Mouse (Mus musculus) brain, adult 2 months (tissue): Measurements from ENCODE around the gene Prg3.

Experiments
- DNase-seq: peaks from one replicate; pipeline ENCODE4 v3.0.0; 2011; ENCODE audit warnings: low read depth, low spot score

Gene Prg3

DNA sequence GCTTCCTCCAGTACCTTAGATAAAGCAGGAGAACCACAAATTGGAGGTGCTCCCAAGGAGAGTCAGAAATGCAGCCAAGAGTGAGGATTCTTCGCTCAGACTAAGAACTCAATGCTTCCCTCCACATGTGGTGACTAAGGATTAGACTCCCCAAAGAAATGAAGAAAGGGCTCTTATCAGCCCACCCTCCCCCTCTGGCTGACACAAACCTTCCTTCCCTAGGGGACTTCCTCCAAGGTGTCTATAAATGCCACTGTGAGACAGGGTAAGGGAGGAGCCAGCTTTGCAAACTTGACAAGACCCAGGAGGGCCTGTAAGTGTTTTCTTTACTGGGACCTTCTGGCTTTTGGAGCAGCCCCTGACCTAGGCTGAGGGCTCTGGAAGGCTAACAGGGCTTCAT, 7.8 kb upstream of the Prg3 start, which contains the start of gene Prg2:
Gene Prg2 (plus strand): TSS at position 274 of the 400 bp plus-strand sequence.
- DNase-seq, result no peak

DNA sequence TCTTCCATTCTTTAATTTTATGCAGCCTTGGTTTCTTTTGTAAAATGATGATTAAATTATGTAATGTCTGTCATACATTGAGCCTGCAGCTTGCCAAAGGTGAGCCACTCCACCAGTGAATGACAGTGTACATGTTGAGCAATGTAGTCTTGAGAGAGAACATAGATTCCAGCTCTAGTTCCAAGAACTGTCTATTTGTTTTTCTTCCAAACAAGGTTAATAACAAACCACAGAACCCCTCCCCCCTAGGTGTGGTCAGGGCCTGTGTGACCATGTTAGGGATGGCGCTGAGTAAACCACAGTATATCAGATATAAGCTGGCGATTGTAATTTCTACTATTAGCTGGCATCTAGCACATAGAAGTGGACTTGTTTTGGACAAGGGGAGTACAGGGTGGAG, 8.4 kb downstream of the Prg3 start:
- DNase-seq, result no peak

DNA sequence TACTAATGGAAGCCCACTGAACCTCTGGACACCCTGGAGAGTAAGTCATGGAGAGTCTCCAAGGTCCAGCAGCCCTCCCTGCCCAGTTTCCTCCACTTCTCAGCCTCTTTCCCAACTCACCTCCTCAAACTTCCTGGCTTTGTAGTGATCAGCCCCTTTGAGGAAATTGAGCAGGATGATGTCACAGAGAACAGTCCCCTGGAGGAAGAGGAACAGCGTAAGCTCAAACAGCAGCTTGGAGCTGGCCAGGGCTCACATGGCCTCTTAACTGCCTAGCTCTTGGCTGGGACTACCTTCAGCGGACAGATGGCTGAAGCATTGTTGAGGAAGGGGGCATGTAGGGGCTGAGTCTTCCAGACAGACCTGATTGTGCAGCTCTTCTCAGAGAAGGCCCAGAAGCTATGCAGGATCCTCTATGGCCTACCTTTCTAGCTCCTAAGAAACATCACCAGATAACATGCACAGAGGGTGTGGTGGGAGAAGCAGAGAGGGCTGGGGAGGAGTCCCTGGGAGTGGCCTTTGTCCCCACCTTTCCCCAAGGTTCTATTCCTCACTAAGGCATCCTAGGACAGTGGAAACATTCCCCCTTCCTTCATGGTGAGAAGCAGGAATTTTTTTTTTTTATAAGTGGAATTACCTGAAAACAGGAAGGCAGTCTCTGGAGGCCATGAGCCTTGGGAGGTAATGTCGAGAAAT, 11.6 kb downstream of the Prg3 start:
- DNase-seq, result no peak

DNA sequence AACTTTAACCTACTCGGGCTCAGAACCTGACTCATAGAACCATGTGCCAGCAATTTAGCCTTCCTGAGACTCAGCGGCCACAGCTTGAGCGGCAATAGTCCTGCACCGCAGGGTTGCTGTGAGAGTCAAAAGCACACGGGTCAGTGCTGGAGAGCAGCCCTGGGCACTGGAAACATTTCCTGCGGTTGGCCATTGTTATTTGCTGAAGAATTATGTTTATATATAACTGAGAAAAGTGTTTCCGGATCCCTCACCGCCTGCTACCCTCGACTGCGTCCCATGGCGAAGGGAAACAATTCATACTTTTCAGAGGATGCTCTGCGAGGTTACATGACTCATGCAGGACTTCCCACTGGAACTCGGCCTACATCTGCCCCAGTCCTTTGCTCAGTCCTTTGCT, 13.5 kb downstream of the Prg3 start:
- DNase-seq, result no peak

DNA sequence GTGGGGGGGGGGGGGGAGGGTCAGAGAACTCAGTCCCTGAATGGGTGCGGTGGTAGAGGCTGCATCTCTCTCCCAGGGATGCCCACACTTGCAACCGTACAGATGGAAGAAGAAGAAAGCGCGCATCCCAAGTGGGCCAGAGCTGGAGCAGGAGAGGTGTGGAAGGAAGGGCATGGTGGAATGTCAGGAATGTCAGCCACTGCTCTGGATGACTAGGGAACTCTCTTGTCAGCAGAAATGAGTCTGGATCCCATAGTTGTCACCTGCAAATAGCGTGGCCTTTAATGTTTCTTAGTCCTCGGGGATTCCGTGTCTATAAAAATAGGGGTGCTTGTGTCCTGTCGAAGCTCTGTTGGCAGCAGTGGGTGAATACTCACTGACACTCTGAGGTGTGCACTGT, 14.6 kb downstream of the Prg3 start:
- no peak for DNase-seq

DNA sequence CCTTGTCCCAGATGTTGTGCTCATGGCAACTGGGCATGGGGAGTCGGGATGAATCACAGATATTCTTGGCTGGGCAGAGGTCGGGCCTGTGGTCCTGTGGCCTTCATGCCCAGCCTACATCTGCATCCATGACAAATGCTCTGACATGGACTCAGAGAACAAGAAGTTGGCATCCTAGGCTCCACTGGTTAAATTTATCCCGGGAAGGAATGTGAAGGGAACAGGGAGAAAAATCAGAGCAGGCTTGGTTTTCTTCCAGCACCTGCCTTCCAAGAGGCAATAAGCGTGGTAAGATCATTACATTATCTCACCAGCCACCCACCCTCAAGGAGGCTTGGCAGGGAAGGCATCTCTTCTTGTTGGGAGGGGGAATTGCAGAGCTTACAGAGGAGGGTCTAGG, 16.3 kb downstream of the Prg3 start:
- peak; percentile 79 for DNase-seq

DNA sequence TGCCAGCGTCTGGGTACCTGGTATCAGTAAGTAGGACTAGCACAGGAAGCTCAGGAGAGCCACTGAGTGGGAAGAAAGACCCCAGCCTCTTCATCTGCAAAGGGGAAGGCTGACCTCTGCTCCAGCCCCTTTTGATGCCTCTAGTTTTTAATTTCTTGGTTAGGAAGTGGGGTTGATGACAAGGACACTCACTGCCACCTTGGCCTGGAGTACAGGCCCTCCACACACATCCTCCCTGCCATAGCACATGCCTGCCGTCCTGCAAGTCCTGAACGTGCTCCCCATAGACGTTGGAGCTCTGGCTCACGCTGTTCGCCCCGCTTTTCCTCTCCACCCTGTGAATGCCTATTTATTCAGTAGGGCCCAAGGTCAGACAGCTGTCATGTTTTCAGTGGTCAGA, 18.6 kb downstream of the Prg3 start:
- no peak for DNase-seq

DNA sequence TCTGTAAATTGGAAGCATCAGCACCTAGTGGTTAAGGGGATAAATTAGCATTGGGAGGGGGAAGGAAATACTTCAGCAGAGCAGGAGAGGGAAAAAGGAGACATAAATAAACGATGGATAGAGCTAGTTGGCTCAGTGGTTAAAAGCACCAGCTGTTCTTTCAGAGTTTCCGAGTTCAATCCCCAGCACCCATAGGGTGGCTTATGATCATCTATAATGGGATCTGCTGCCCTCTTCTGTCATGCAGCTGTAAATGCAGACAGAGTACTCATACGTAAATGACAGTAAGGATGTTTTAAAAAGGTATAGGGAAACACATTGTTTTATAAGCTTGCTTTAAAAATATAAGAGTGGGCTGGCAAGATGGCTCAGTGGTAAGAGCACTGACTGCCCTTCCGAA, 19.7 kb downstream of the Prg3 start:
- DNase-seq, result peak; percentile 55

DNA sequence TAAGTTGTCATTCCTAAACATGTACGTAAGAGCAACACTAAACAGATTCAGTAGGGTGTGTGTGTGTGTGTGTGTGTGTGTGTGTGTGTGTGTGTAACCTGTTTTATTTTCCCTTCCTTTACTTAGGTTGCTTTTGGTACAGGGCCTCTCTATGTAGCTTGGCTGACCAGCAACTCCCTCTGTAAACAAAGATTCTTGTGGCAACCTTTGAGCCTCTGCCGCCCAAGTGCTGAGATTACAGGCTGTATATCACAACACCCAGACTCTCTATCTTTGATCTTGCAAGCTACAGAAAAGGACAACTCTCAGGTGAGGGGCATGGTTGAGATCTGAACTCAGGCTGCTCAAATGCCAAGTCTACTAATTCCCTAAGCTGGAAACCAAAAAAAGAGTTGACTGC, 21.2 kb downstream of the Prg3 start:
- no peak for DNase-seq

DNA sequence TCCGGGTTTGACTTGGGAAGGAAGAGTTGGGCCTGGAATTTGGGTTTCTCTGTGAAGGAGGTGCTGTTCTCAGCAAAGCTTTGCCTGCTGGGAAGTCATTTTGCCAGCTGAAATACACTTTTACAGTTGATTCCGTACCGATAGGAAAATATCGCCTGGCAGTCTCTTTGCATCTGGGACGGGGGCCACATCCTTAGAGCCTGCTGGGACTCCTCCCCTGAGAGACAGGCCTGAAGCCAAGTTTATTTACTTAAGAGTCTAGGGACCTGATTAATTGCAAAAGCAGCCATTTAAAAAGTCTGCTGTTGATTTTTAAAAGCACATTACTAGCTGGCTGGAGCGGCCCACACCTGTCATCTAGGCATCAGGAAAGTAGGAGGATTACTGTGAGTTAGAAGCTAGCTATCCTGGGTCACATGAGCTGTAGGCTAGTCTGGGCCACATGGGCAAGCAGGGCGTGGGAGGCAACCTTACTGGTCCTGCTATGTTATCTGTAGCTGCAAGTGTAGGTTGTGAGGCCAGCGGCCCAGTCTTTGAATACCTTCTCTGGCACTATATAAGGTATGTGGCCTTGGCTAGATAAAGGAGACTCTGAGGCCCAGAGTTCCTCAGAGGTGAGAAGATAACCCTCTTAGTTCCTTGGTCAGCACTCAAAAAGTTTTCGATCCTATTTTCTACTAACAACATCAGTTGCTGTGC, 24.0 kb downstream of the Prg3 start:
- no peak for DNase-seq

DNA sequence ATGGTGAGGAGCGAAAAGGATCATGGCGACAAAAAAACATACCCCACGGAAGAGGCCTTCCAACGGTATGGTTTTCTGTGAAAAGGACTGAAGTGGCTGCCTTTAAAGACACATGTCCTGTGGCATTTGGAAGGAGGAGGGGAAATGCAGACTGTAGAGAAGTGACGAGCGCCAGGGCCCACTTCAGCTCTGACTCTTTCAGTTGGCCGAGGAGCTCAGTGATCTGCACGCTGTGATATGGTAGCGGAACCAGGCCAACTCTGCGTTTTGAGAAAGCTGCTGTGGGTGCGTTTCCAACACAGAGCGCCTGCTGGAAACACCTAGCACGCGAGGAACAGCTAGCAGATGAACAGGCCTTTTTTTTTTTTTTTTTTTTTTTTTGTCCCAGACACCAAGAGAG, 24.7 kb downstream of the Prg3 start:
- DNase-seq, result peak; percentile 32

DNA sequence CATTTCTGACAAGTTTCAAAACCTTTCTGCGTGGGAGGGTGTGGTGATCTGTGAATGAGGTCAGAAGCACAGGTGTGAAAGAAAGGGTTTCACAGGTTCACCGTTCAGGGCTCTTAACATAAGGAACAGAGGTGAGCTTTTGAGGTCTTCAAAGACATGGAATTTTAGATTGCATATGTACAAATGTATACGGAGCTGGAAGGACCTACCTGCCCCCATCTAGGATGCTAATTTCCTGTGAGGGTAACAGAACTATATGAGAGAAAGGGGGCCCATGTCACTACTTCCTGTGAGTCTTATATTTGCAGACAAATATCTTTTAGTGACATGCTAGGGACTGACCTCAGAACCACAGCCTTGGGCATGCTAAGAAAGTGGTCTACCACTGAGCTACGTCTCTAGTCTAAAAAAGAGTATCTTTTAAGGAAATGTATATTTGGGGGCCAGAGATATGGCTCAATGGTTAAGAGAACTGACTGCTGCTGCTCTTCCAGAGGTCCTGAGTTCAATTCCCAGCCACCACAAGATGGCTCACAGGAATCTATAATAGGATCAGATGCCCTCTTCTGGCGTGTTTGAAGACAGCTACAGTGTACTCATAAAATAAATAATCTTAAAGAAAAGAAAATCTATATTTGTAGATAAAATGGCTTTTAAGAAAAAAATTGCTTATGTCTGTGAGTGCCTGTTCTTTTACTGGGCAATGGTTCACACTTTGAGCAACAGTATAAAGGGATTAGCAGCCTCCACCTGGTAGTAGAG, 26.0 kb downstream of the Prg3 start:
- no peak for DNase-seq

DNA sequence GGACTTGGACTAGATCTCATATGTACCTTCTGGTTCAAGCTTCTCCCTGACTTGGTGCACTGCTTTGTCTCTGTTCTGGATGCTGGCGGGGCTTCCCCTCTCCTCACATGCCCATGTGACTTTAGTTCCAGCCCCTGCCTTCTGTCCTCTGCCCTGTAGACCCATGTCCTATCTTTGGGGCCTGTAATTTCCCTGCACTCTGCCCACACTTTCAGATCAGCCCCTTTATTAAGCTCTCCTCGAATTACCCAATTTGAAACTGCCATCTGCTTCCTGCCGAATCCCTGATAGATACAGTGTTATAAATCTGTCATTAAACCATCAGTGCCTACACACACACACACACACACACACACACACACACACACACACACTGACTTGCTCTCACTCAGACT, 26.6 kb downstream of the Prg3 start:
- DNase-seq, result peak; percentile 25

DNA sequence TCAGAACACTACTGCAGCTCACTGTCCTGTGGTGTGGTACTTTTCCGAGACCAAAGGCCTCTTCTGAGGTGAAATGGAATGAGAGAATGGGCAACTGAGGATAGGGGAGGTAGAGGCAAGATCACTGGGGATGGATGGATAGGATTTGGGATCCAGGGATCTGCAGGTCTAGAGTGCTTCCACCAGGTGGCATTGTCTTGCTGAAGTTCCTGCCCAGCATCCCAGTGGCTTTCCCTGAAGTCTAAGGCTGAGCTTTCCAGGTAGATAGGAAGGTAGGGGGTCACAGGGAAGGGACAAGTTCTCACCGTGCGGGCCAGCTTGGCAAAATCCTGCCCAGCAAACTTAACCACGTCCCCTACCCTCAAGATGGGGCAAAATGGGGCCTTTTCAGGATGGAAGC, 34.0 kb downstream of the Prg3 start:
- DNase-seq, result peak; percentile 72

DNA sequence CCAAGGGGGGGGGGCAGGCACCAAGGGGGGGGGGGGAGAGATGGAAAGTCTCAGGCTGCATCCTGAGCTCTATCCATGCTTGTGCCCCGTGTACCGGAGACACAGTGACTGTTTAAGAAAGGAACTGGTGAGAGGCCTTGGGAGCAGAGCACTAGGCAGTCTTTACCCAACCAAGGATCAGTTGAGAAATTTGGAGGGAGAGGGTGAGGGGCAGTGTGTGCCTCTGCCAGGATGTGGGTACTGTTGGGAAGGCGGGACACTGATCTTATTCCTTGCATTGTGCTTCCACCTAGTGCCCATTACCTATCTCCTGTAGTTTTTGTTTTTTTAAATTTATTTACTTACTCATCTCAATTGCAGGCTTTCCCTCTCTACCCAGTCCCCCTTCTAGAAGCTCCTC, 38.2 kb downstream of the Prg3 start:
- no peak for DNase-seq

DNA sequence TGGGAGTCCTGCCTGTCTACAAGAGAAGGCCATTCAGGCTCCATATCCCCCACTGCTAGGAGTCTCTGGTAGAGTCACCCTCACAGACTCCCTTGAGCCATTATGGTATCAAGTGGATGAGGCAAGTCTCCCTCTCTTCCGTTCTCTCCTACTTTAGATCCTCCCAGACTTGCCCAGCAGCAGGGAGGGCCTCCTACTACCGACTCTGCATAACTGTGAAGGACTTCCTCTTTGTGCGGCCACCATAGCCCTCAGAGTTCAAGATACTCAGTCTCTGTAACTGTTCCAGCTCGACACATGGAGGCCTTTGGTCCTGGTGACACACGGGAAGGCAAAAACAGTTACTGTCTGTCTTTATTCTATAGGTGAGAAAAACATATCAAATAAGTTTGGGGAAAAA, 39.3 kb downstream of the Prg3 start:
- no peak for DNase-seq

DNA sequence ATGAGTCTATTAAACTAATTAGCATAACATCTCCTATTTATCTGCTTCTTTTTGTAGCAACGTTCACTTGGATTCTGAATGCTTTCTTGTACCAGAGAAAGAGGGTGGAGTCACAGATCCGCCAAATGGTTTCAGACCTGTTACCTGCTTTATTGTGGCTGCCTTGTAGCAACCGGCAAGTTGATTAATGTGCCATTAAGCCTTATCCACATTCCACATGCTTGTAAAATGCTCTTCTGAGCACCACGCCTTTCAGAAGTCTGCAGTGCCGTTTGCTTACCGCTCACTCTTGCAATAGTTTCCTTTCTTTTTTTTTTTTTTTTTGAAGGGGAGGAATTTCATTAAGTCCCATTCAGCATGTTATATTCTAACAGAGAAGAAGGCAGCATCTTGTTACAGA, 41.9 kb downstream of the Prg3 start:
- DNase-seq, result no peak

DNA sequence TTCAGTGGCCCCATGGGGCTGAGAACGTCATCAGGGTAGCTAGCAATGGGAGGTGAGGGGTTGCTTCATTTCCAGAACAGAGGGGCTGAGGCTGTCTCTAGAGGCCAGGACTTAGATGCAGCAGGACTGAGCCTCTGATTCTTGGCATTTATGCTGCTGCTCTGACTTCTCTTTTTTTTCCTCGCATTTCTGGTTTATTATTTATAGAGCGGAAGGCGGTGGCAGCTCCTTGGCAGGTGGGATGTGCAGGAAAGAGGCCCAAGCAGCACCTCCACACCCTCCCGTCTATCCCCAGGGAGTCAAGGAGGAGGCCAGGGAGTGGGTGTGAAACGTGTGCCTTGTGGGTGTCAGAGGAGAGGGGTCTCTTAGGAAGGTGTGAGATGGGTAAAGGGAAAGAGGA, 43.0 kb downstream of the Prg3 start:
- DNase-seq, result peak; percentile 25

DNA sequence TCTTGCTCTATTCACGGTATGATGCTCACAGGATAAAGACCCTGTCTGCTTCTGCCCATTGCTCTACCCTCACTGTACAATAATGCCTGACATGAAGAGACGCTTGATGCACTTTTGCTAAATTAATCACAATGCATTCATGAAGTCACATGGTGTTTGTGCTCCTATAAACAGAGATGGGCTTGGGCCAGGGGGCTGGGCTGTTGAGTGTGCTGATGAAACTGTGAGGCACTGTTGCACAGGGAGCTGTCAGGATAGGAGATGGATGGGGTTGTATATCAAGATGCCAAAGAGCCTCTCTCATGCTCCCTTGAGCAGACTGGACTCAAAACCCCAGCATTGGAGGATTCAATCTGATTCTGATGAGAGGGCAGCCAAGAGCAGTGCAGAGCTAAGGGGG, 45.1 kb downstream of the Prg3 start:
- DNase-seq, result no peak

DNA sequence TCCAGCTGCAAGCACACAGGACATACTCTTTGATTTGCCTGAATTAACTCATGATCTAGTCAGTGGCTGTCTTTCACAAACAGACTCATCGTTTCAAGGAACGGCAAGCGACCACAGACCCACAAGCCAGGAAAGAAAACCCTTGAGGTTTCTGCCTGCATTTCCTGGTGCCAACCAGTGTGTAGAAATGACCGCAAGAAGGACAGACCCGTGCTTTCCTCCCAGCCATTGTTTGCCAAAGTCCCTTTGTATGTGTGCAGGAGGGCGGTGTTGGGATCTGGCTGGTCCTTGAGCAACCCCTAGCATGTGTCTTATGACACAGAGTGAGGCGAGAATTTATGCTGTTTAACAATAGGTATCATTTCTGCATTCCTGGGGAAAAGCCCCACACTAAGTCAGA, 46.2 kb downstream of the Prg3 start:
- DNase-seq, result no peak

DNA sequence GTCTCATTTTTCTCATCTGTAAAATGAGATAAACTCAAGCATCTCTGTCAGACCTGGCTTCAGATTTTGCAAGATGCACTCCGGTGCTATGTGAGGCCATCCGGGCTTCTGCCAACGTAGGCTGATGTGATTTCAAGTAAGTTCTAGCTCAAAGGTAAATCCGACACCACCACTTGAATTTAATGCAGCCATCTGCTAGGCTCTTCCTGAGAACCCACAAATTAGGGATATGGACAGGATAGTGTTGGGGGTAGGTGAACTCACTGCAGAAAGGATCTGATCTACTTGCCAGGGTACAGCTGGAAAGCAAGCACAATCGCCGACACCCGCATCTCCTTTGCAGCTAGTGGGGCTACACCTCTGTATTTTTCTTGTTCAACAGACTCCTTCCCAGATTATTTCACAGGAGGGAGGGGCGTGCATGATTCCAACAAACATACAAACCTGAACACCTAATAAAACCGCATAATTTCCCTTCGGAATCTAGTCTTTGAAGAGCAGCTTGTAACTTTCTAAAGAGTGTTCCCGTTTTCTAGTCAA, 48.6 kb downstream of the Prg3 start:
- DNase-seq, result peak; percentile 42
